Mouse (Mus musculus): ENCODE measurements around the gene Eif3d.

The Eif3d gene

GRCm38 (mm10) chr15:77922710-77923109 is 47.9 kb downstream of the Eif3d start:
- in situ Hi-C loops (cut with MboI, MseI), result loop anchor here (5.0 to 25.0 kb wide), 4 partner anchors 50 to 1932 kb away; partner anchors contain the start of gene Apol9a

DNA sequence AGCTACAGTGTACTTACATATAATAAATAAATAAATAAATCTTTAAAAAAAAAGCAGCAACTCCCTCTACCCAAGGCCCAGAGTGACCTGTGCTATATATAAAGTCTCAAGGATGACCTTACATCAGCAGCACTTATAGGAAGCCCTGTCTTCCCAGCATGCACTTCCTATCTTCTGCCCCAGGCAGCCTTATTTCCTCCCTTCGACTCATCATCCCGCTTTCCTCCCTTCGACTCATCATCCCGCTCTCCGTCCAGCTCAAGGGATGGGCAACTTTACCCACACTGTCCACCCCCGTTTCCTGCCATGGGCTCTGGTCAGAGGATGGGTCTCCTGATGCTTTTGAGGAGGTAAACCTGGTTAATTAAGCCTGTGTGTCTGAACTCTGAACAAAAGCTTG is 49.0 kb downstream of the Eif3d start:
- in situ Hi-C loops (cut with MboI, MseI), result loop anchor here (5.0 to 25.0 kb wide), 4 partner anchors 49 to 1933 kb away; partner anchors contain the start of gene Apol9a

GRCm38 (mm10) chr15:77920511-77921462 is 49.8 kb downstream of the Eif3d start:
- in situ Hi-C loops (cut with MboI, MseI), result loop anchor here (5.0 to 25.0 kb wide), 4 partner anchors 48 to 1934 kb away; partner anchors contain the start of gene Apol9a

GRCm38 (mm10) chr15:77919441-77919840 is 51.2 kb downstream of the Eif3d start:
- in situ Hi-C loops (cut with MboI, MseI), result loop anchor here (25.0 kb wide), 1 partner anchor 507 kb away; the partner anchor contains the start of gene Apol9a

- in situ Hi-C loops (cut with MboI, MseI), result loop anchor here (25.0 kb wide), 1 partner anchor 505 kb away; the partner anchor contains the start of gene Apol9a
Observed at GRCm38 (mm10) chr15:77916851-77917544, 53.6 kb downstream of the Eif3d start.

- in situ Hi-C loops (cut with MboI, MseI), result loop anchor here (25.0 kb wide), 1 partner anchor 503 kb away; the partner anchor contains the start of gene Apol9a
Observed at GRCm38 (mm10) chr15:77915287-77915686, 55.3 kb downstream of the Eif3d start.

DNA sequence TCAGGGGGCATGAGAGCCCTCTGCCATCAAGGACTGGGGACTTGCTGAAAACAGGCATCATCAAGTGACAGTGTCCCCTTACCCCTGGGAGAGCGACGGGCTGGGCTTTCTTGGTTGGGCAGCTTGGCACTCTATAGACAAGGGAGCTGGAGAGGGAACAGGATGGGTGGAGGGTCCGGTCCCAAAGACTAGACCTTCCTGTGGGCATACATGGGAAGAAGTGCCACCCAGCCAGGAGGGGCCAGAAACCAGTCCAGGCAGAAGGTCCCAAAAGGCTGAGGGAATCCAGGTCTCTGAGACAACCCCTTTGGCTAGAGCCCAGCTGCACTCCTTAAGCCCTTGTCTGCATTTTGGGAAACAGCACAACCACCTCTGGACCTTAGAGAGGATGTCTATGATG is 56.1 kb downstream of the Eif3d start:
- in situ Hi-C loops (cut with MboI, MseI), result loop anchor here (25.0 kb wide), 1 partner anchor 502 kb away; the partner anchor contains the start of gene Apol9a

- in situ Hi-C loops (cut with MboI, MseI), result loop anchor here (25.0 kb wide), 1 partner anchor 501 kb away; the partner anchor contains the start of gene Apol9a
Observed at GRCm38 (mm10) chr15:77913054-77913453, 57.6 kb downstream of the Eif3d start.

DNA sequence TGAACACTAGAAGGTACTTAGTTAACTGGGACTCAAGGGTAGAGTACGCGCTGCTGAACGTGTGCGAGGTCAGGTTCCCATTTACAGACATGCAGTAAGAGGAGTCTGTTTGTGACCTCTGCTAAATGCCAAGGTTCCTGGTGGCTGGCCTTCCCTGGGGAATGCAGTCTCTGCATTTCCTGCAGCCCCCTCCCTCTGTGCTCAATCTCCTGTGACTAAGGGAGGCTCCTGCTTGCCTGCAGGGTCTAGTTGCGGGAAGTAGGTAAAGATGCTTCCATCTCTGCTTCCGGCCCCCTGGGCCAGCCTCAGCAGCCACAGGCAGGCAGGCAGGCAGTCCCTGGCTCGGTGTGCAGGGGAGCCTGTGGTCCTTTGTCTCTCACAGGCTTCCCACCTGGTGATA is 58.0 kb downstream of the Eif3d start:
- in situ Hi-C loops (cut with MboI, MseI), result loop anchor here (25.0 kb wide), 1 partner anchor 500 kb away; the partner anchor contains the start of gene Apol9a

DNA sequence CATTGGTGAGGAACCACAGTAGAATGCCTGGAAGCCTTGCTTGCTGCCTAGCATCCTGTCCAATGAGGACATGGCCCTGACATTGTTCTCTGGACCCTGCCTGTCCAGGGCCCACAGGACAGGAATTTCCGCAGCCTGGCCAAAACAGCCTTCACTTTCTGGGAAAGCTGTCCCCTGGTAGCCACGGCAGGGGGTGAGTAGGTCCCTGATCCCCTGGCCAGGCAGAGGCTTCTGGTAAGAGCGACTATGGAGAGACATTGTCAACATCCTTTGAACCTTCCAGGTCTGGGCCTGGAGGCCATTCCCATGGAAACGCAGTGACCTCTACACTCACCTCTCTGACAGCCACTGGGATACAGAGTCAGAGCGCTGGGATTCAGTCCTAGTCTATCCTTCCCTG is 58.6 kb downstream of the Eif3d start:
- in situ Hi-C loops (cut with MboI, MseI), result loop anchor here (25.0 kb wide), 1 partner anchor 500 kb away; the partner anchor contains the start of gene Apol9a

GRCm38 (mm10) chr15:77911065-77911464 is 59.5 kb downstream of the Eif3d start:
- in situ Hi-C loops (cut with MboI, MseI), result loop anchor here (25.0 kb wide), 1 partner anchor 499 kb away; the partner anchor contains the start of gene Apol9a

Measured in regulatory T cell (primary cell).